Mouse (Mus musculus) myocyte (in vitro differentiated cells): ENCODE results near the gene Tsen2. TPM values are rescaled to one million over a fixed set of nuclear protein-coding genes. Genes with fewer than 3 reads are reported as not detected.

ENCODE experiments used
- H3K27me3 ChIP-seq: one replicate; pipeline ENCODE4 v1.6.1; 2011; ENCODE audit not compliant: control insufficient read depth, insufficient read depth, insufficient read length
- H3K36me3 ChIP-seq: one replicate; pipeline ENCODE4 v1.6.1; 2011; ENCODE audit not compliant: control insufficient read depth, insufficient read depth
- H3K4me2 ChIP-seq: one replicate; pipeline ENCODE4 v1.6.1; 2011; ENCODE audit warnings: low read depth, control low read depth
- H3K4me3 ChIP-seq: one replicate; pipeline ENCODE4 v1.5.1; 2011; ENCODE audit warnings: mild to moderate bottlenecking, control low read depth, moderate library complexity
- H3K79me2 ChIP-seq: one replicate; pipeline ENCODE4 v1.6.1; 2011; ENCODE audit not compliant: control insufficient read depth, insufficient read depth
- H3ac ChIP-seq: one replicate; pipeline ENCODE4 v1.6.1; 2011; ENCODE audit not compliant: control insufficient read depth, insufficient read length
- CEBPB ChIP-seq: IDR thresholded peaks from 2 replicates; pipeline ENCODE4 v1.6.1; 2011; ENCODE audit warnings: mild to moderate bottlenecking, moderate library complexity; ENCODE audit not compliant: poor library complexity, insufficient read depth, severe bottlenecking
- E2F4 ChIP-seq: IDR thresholded peaks from one replicate; pipeline ENCODE4 v1.6.1; 2011; ENCODE audit warnings: mild to moderate bottlenecking, control low read depth, moderate library complexity; ENCODE audit not compliant: insufficient read depth
- MAX ChIP-seq: IDR thresholded peaks from one replicate; pipeline ENCODE4 v1.6.1; 2011; ENCODE audit warnings: low read depth, mild to moderate bottlenecking, control low read depth
- MYOD1 ChIP-seq, 3 experiments: IDR thresholded peaks; one replicate each; pipeline ENCODE4 v1.6.1; 2011; ENCODE audit warnings: control low read depth in 2 of 3, low read depth in 2 of 3, mild to moderate bottlenecking in 2 of 3, moderate library complexity in 1 of 3; ENCODE audit not compliant: insufficient read length in 2 of 3, control insufficient read depth in 1 of 3
- MYOG ChIP-seq, 3 experiments: IDR thresholded peaks; one replicate each; pipeline ENCODE4 v1.6.1; 2011; ENCODE audit warnings: control low read depth in 2 of 3, low read depth in 2 of 3, mild to moderate bottlenecking in 2 of 3; ENCODE audit not compliant: insufficient read length in 2 of 3, control insufficient read depth in 1 of 3, insufficient read depth in 1 of 3
- POLR2A ChIP-seq: IDR thresholded peaks from one replicate; pipeline ENCODE4 v1.6.1; 2011; ENCODE audit warnings: low read depth, mild to moderate bottlenecking, control low read depth, moderate library complexity; ENCODE audit not compliant: insufficient read length
- POLR2AphosphoS2 ChIP-seq: IDR thresholded peaks from one replicate; pipeline ENCODE4 v1.6.1; 2011; ENCODE audit warnings: low read depth, control low read depth; ENCODE audit not compliant: insufficient read length
- REST ChIP-seq: IDR thresholded peaks from one replicate; pipeline ENCODE4 v1.6.1; 2011; ENCODE audit warnings: mild to moderate bottlenecking, control low read depth, moderate library complexity; ENCODE audit not compliant: insufficient read depth, insufficient read length
- SRF ChIP-seq: IDR thresholded peaks from one replicate; pipeline ENCODE4 v1.6.1; 2011; ENCODE audit warnings: low read depth; ENCODE audit not compliant: control insufficient read depth, insufficient read length
- TCF12 ChIP-seq: IDR thresholded peaks from one replicate; pipeline ENCODE4 v1.6.1; 2011; ENCODE audit warnings: mild to moderate bottlenecking, control low read depth; ENCODE audit not compliant: poor library complexity, insufficient read depth, severe bottlenecking
- TCF3 ChIP-seq: IDR thresholded peaks from one replicate; pipeline ENCODE4 v1.6.1; 2011; ENCODE audit warnings: low read depth, control low read depth; ENCODE audit not compliant: insufficient read length
- USF1 ChIP-seq: IDR thresholded peaks from one replicate; pipeline ENCODE4 v1.6.1; 2011; ENCODE audit warnings: low read depth, mild to moderate bottlenecking, control low read depth, moderate library complexity
- polyA plus RNA-seq: library from polyadenylated mRNA; unstranded; fragments of >200 nt; fragmentation: generic; extraction: Trizol; gene quantifications from one replicate; pipeline ENCODE4 v1.2.1, GENCODE M21; 2012; ENCODE audit warnings: missing spikeins

The Tsen2 gene
- polyA plus RNA-seq, 1 experiment, result 13.4 TPM

GRCm38 (mm10) chr6:115534617-115535016 is 9.8 kb upstream of the Tsen2 start:
- H3K79me2 ChIP-seq, result no peaks in the 10 kb centered on the region
- no peak overlapping the region for H3ac ChIP-seq
- H3K4me3 ChIP-seq, result no peak overlapping the region
- no peaks in the 10 kb centered on the region for H3K36me3 ChIP-seq
- TF ChIP-seq TCF3 (no peak), USF1 (peak; percentile 37)
- H3K4me2 ChIP-seq, result peak overlapping the region; percentile 4
- H3K27me3 ChIP-seq, result no peaks in the 10 kb centered on the region

GRCm38 (mm10) chr6:115536169-115536568 is 8.3 kb upstream of the Tsen2 start:
- no peak overlapping the region for H3ac ChIP-seq
- no peak overlapping the region for H3K4me3 ChIP-seq
- no peaks in the 10 kb centered on the region for H3K27me3 ChIP-seq
- no peak overlapping the region for H3K4me2 ChIP-seq
- H3K36me3 ChIP-seq, result no peaks in the 10 kb centered on the region
- TF ChIP-seq POLR2AphosphoS2 (no peak), REST (no peak), TCF12 (no peak), MAX (no peak), USF1 (no peak), E2F4 (no peak), CEBPB (no peak), TCF3 (no peak), SRF (no peak), MYOG (IDR thresholded peaks at IDR 0.05; ENCODE audit: control insufficient read depth in 1 of 3, insufficient read depth in 1 of 3, insufficient read length in 2 of 3, low read depth in 2 of 3) (no peak), POLR2A (no peak), MYOD1 (IDR thresholded peaks at IDR 0.05; ENCODE audit: control insufficient read depth in 1 of 3, insufficient read length in 2 of 3, low read depth in 2 of 3) (no peak)
- H3K79me2 ChIP-seq, result no peaks in the 10 kb centered on the region

GRCm38 (mm10) chr6:115538645-115539429 is 5.6 kb upstream of the Tsen2 start:
- peak overlapping the region; percentile 64 for H3K4me2 ChIP-seq
- no peaks in the 10 kb centered on the region for H3K27me3 ChIP-seq
- no peak for TF ChIP-seq USF1
- no peak for TF ChIP-seq MYOG (IDR thresholded peaks at IDR 0.05; ENCODE audit: control insufficient read depth in 1 of 3, insufficient read depth in 1 of 3, insufficient read length in 2 of 3, low read depth in 2 of 3)
- TF ChIP-seq CEBPB, result no peak
- no peak for TF ChIP-seq POLR2A
- no peak for TF ChIP-seq E2F4
- no peak for TF ChIP-seq TCF12
- no peak for TF ChIP-seq REST
- no peak for TF ChIP-seq MAX
- TF ChIP-seq TCF3, result no peak
- TF ChIP-seq POLR2AphosphoS2, result no peak
- TF ChIP-seq MYOD1 (IDR thresholded peaks at IDR 0.05; ENCODE audit: control insufficient read depth in 1 of 3, insufficient read length in 2 of 3, low read depth in 2 of 3), result no peak
- no peak for TF ChIP-seq SRF
- no peak overlapping the region for H3K4me3 ChIP-seq
- H3K79me2 ChIP-seq, result no peaks in the 10 kb centered on the region
- H3ac ChIP-seq, result no peak overlapping the region
- no peaks in the 10 kb centered on the region for H3K36me3 ChIP-seq

GRCm38 (mm10) chr6:115541676-115542275 is 2.7 kb upstream of the Tsen2 start:
- H3K36me3 ChIP-seq, result no peaks in the 10 kb centered on the region
- H3K27me3 ChIP-seq, result no peaks in the 10 kb centered on the region
- H3K79me2 ChIP-seq, result peaks cover 14% of the 10 kb centered on the region
- no peak for TF ChIP-seq CEBPB
- TF ChIP-seq REST, result no peak
- TF ChIP-seq USF1, result no peak
- no peak for TF ChIP-seq TCF12
- H3ac ChIP-seq, result no peak overlapping the region
- H3K4me2 ChIP-seq, result no peak overlapping the region
- H3K4me3 ChIP-seq, result no peak overlapping the region

- H3K4me3 ChIP-seq, result no peak overlapping the region
- H3ac ChIP-seq, result no peak overlapping the region
- peaks cover 14% of the 10 kb centered on the region for H3K79me2 ChIP-seq
- H3K27me3 ChIP-seq, result no peaks in the 10 kb centered on the region
- no peak overlapping the region for H3K4me2 ChIP-seq
- H3K36me3 ChIP-seq, result no peaks in the 10 kb centered on the region
- TF ChIP-seq TCF12 (no peak), MYOD1 (IDR thresholded peaks at IDR 0.05; ENCODE audit: control insufficient read depth in 1 of 3, insufficient read length in 2 of 3, low read depth in 2 of 3) (no peak), SRF (no peak), POLR2AphosphoS2 (no peak), TCF3 (no peak), MYOG (IDR thresholded peaks at IDR 0.05; ENCODE audit: control insufficient read depth in 1 of 3, insufficient read depth in 1 of 3, insufficient read length in 2 of 3, low read depth in 2 of 3) (no peak), USF1 (no peak), POLR2A (no peak), E2F4 (no peak)
Measured at GRCm38 (mm10) chr6:115542341-115542740, 2.1 kb upstream of the Tsen2 start.
